Mouse (Mus musculus) C2C12 (cell line): Measurements from ENCODE around the gene Mettl24.

Experiments used
- CTCF ChIP-seq: IDR thresholded peaks from one replicate; pipeline ENCODE4 v1.5.1; 2011; ENCODE audit not compliant: control insufficient read depth, insufficient read depth, insufficient read length
- FOSL1 ChIP-seq: IDR thresholded peaks from one replicate; pipeline ENCODE4 v1.8.0; 2011; ENCODE audit warnings: mild to moderate bottlenecking, low read length; ENCODE audit not compliant: poor library complexity, insufficient read depth, severe bottlenecking
- MYOG ChIP-seq: IDR thresholded peaks from one replicate; pipeline ENCODE4 v1.6.1; 2011; ENCODE audit not compliant: control insufficient read depth, insufficient read length; ENCODE audit errors: extremely low read depth
- USF1 ChIP-seq: IDR thresholded peaks from one replicate; pipeline ENCODE4 v1.6.1; 2011; ENCODE audit warnings: low read depth, mild to moderate bottlenecking, control low read depth, moderate library complexity

- no peak for TF ChIP-seq CTCF
- no peak for TF ChIP-seq USF1
- no peak for TF ChIP-seq MYOG
- TF ChIP-seq FOSL1: no peak
Measured at GRCm38 (mm10) chr10:40750293-40751047, 67.4 kb downstream of the Mettl24 start.
